Mouse (Mus musculus): ENCODE data around the gene Cbx1. TPM values are rescaled to one million over a fixed set of nuclear protein-coding genes. Genes with fewer than 3 reads are reported as not detected.
"Not testable (repeated sequence)": the region's sequence is repeated elsewhere in the genome, so short reads cannot be mapped to it uniquely, and the experiment has no call there.

Gene Cbx1
- total RNA-seq, 2 experiments from 2014 or later, result 56.0 to 78.9 TPM

DNA sequence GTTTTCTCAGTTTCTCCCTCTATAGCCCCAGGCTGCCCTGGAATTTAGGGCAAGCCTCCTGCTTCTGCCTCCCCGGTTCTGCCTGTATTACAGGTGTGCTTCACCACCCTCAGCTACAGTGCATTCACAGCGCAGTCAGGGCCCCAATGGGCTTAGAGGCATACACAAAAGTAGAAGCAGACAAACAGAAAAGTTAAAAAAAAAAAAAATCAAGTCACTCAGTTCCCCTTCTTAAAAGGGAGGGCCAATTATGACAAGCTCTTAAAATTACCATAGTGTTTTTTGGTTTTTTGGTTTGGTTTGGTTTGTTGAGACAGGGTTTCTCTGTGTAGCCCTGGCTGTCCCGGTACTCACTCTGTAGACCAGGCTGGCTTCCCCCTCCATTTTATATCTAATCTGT lies 43.6 kb downstream of the Cbx1 start:
- ATAC-seq (replicated peaks; ENCODE audit: poor library complexity, severe bottlenecking), result no peak

DNA sequence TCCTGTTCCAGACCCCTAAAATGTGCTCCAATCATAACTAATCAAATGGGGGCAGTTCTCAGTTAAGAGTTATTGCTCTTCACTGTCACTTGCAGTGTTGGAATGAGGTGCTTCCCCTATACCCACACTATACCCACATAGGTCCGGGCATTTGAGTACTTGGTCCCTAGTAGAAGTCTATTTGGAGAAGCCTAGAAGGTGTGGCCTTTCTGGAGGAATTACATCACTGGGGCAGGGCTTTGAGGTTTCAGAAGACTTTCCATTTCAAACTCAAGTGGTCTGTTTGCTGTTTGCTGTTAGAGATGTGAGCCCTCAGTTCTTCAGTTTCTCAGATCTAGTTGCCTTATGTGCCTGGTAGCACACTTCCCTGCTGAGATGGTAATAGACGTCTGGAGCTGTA lies 44.0 kb downstream of the Cbx1 start:
- no peak for ATAC-seq (replicated peaks; ENCODE audit: poor library complexity, severe bottlenecking)

DNA sequence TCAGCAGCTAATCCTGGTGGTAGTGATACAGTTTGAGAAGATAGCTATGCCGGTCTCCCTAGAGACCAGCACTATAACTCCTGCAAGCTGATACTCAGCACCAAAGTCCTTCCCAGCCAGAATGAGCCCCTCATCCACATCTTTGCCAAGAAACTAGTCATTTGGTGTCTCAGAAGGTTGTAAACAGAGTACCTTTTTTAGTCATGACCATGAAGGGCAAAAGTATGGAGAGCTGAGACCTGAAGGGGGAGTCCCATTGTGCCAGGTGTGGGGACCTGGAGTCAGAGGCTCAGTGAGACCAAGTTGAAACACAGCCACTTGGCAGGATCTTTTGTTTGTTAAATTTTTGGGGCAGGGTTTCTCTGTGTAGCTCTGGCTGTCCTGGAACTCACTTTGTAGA lies 45.2 kb downstream of the Cbx1 start:
- ATAC-seq (replicated peaks; ENCODE audit: poor library complexity, severe bottlenecking), result no peak

DNA sequence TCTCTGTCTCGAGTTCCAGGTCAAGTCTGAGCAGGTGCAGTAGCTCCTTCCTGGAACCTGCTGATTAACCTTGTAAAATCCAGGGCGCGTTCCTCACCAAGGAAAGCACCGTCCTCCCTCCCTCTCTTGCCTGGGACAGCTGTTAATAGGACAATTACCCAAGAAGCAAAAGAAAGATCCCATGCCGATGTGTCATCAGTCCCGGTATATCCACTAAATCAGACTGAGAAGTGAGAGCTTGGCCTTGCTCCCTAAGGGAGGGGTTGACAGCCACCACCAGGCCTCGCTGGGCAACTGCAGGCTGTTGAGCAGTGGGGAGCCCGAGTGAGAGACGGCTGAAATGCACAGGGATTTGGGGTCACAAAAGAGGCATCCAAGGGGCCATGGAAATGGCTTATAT lies 48.4 kb downstream of the Cbx1 start:
- peak; percentile 63 for ATAC-seq (replicated peaks; ENCODE audit: poor library complexity, severe bottlenecking)

DNA sequence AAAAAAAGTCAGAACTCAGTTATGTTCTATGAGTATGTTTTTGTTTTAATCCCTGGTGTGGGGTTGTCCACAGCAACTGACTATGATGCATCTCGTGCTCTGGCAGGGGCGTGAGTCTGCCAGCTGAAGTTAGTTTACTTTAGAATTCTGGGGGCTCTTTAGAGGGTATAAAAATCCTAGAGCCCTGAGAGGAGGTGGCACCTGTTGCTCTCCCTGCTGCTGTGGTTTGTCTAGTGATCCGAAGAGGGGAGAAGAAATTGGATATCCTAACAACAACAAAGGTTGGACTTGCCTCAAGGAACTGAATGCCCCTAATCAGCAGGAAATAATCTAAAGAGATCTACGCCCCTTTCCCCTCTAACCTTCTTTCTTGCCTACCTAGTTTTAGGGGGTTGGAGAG lies 49.4 kb downstream of the Cbx1 start:
- no peak for ATAC-seq (replicated peaks; ENCODE audit: poor library complexity, severe bottlenecking)

DNA sequence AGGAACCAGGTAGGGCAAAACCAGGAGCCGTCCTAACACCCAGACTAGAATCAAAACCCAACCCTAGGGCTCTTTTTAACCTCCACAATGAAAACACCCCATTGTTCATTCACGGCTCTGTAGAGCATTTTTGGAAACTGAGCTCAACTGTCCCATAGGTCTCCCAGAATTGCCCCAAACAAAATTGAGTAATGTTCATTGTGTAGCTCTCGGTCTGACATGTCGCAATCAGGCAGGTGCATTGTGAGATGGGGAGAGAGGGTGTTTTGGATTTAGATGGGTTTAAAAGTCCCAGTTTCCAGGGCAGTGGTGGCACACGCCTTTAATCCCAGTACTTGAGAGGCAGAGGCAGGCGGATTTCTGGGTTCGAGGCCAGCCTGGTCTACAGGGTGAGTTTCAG lies 50.5 kb downstream of the Cbx1 start:
- no peak for ATAC-seq (replicated peaks; ENCODE audit: poor library complexity, severe bottlenecking)

DNA sequence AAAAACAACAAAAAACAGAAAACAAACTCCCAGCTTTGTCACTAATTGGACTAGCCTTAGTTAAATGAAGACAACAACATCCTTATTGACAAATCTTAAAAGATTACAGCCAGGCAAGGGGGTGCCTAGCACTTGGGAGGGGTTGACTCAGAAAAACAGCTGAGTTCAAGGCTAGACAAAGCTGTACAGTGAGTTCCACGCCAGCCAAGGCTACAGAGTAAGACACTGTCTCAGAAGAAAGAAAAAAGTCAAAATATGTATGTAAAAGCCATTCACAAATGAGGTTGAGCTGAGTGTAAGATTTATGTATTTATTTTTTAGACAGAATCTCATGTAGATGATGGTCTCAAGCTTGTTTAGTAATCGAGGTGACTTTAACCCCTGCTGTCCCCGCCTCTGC lies 51.0 kb downstream of the Cbx1 start:
- no peak for ATAC-seq (replicated peaks; ENCODE audit: poor library complexity, severe bottlenecking)

DNA sequence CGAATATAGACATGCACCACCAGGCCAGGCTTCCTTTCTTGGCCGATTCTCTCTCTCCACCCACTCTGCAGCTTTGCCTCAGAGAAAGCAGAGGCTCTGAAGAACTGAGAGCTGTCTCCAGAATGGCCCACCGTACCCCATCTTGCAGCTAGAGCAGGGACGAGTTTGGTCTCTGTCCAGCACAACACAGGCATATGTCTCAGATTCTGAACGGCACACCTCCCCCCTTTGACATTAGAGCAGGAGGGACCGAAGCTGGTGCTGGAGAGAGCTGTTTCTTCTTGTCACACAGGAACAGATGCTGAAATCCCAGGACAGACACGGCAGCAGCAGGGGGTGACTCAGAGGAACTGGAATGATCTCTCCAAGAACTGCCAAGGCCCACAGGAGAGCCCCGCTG lies 51.4 kb downstream of the Cbx1 start:
- ATAC-seq (replicated peaks; ENCODE audit: poor library complexity, severe bottlenecking), result no peak

DNA sequence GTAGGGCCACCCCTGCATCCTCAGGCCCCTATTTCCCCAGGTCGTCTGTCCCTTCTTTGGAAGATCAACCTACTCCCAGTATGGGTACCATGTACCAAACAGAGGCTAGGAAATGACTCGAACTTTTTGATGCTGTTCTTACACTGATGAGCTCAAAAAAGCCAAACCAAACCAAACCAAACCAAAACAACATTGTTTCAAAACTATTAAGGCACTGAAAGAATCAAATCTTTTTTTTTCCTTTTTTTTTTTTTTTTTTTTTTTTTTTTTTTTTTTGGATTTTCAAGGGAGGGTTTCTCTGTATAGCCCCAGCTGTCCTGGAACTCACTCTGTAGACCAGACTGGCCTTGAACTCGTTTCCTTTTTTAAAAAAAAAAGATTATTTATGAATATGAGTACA lies 54.7 kb downstream of the Cbx1 start:
- ATAC-seq (replicated peaks; ENCODE audit: poor library complexity, severe bottlenecking), result no peak

DNA sequence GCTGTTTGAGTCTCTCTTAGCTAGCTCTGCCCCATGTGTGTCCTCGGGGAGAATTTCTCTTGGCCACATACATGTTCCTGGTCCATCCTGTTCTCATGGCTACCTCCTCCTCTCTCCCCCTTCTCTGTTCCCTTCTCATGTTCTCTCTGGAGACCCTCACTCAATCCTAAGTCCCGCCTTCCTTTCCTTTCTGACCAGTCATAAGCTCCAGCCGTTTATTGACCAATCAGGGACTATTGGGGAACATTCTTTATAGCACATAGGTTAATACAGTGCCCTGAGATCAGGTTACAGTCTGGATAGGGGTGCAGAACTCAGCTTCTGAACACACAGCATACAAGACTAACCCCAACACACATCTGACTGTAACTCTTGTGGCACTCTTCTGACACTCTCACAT lies 58.3 kb downstream of the Cbx1 start:
- ATAC-seq (replicated peaks; ENCODE audit: poor library complexity, severe bottlenecking), result no peak

DNA sequence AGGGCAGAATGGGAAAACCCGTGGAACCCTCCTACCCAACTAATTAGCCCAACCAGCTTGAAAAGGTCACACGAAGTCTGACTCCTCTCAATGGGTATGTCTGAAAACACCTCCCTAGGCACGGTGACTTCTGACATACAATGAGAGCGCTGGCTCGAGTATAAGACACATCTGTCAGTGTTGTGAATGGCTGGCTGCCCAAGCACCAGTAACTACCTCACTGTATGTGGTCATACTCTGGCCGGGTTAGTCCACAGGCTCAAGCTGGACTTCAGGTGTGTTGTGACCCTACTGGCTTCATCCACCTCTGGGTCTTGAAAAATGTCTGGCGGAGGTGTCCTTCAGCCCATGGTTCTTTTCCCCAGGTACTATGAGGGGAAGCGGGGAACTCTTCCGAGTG lies 59.8 kb downstream of the Cbx1 start:
- ATAC-seq (replicated peaks; ENCODE audit: poor library complexity, severe bottlenecking), result no peak

DNA sequence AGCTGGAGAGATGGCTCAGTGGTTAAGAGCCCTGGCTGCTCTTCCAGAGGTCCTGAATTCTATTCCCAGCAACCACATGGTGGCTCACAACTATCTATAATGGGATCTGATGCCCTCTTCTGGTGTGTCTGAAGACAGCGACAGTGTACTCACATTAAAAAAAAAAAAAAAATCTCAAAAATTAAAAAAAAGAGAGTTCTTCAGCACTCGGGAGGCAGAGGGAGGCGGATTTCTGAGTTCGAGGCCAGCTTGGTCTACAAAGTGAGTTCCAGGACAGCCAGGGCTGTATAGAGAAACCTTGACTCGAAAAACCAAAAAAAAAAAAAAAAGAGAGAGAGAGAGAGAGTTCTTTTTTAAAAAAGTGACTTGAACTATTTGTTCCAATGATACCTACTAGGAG lies 60.2 kb downstream of the Cbx1 start:
- not testable (repeated sequence) for ATAC-seq (replicated peaks; ENCODE audit: poor library complexity, severe bottlenecking)

DNA sequence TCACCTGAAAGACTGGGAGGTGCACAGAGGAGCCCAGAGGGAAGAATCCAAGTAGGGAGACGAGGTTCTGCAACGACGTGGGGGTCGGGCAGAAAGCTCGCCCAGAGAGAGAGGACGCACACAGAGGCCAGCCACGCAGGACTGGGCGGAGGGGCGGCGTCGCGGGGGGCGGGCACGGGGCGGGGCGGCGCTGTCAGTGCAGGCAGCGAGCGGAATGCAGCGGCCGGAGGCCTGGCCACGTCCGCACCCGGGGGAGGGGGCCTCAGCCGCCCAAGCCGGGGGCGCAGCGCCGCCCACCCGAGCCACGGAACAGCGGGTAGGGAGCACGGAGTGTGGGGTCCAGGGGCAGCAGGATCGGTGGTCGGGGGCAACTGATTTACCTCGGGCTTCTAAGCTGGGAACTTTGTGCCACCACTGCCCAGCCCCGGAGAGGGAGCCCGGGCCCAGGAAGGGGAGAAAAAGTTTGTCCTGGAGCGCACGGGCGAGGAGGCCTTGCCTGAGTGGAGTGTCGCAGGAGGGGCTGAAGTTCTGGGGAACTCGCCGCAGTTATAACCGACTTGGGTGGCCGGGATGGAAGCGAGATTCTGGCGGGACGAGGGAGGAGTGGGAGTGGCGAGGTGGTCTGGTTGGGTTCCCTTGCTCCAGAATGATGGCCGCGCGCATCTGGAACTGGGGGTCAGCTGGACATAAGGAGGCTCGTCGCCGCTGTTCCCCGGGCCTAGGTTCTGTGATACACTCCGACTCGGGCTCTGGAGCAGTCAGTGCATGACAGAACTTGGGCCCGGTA lies 60.9 kb downstream of the Cbx1 start, which contains the start of gene Copz2:
Gene Copz2, plus strand, starts transcription at position 190 of the 787 bp plus-strand sequence.
- ATAC-seq (replicated peaks; ENCODE audit: poor library complexity, severe bottlenecking), result peak; percentile 76

DNA sequence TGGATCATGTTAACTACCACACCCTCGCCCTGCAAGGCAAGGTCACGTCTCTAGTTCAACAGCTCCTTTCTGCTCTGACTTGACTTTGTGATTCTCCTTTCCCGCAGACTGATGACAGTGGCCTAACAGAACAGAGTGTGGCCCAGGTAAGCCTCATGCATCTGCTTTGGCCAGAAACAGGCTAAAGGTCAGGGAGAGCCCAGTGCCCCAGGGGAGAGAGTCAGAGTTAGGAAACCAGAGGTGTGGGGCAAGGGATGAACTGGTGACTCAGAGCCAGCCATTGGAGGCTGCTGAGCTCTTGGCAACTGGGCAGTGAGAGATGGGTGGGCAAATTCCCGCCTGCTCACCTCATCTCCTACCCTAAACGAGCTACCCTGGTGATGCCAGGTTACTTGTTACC lies 68.5 kb downstream of the Cbx1 start:
- ATAC-seq (replicated peaks; ENCODE audit: poor library complexity, severe bottlenecking), result no peak

Other genes with a start within 250 kb of the Cbx1 start
- 20.6 and 29.3 TPM in 2 replicates for gene Snx11, start 11.6 kb upstream of the Cbx1 start, total RNA-seq (2014; fragmentation: Nextera tagmentation)
- 13.5 and 17.7 TPM in 2 replicates for gene Snx11, start 11.6 kb upstream of the Cbx1 start, total RNA-seq (2017)
- 22.2 and 39.8 TPM in 2 replicates for gene Nfe2l1, start 40.8 kb downstream of the Cbx1 start, total RNA-seq (2014; fragmentation: Nextera tagmentation)
- gene Nfe2l1, start 40.8 kb downstream of the Cbx1 start, total RNA-seq (2017), result 35.2 and 39.9 TPM in 2 replicates
- 1.4 and 7.4 TPM in 2 replicates for gene Copz2, start 60.7 kb downstream of the Cbx1 start, total RNA-seq (2014; fragmentation: Nextera tagmentation)
- gene Copz2, start 60.7 kb downstream of the Cbx1 start, total RNA-seq (2017), result 3.9 and 4.4 TPM in 2 replicates
- 53.6 and 66.7 TPM in 2 replicates for gene Cdk5rap3, start 127.4 kb downstream of the Cbx1 start, total RNA-seq (2014; fragmentation: Nextera tagmentation)
- 68.4 and 68.9 TPM in 2 replicates for gene Cdk5rap3, start 127.4 kb downstream of the Cbx1 start, total RNA-seq (2017)
- gene Prr15l, start 139.0 kb downstream of the Cbx1 start, total RNA-seq (2014; fragmentation: Nextera tagmentation), result not detected in 2 replicates
- 0.67 TPM in 1 of 2 replicates, not detected in the other for gene Prr15l, start 139.0 kb downstream of the Cbx1 start, total RNA-seq (2017)
- 30.1 and 31.9 TPM in 2 replicates for gene Pnpo, start 154.9 kb downstream of the Cbx1 start, total RNA-seq (2014; fragmentation: Nextera tagmentation)
- gene Pnpo, start 154.9 kb downstream of the Cbx1 start, total RNA-seq (2017), result 35.0 and 42.1 TPM in 2 replicates
- 19.8 and 22.3 TPM in 2 replicates for gene Sp2, start 193.8 kb downstream of the Cbx1 start, total RNA-seq (2014; fragmentation: Nextera tagmentation)
- 2.2 and 2.8 TPM in 2 replicates for gene Sp2, start 193.8 kb downstream of the Cbx1 start, total RNA-seq (2017)
- 0.26 and 0.37 TPM in 2 replicates for gene Sp6, start 224.3 kb downstream of the Cbx1 start, total RNA-seq (2014; fragmentation: Nextera tagmentation)
- not detected in 2 replicates for gene Sp6, start 224.3 kb downstream of the Cbx1 start, total RNA-seq (2017)
- gene Scrn2, start 240.8 kb downstream of the Cbx1 start, total RNA-seq (2014; fragmentation: Nextera tagmentation), result 12.2 and 22.1 TPM in 2 replicates
- gene Scrn2, start 240.8 kb downstream of the Cbx1 start, total RNA-seq (2017), result 22.0 and 30.0 TPM in 2 replicates

Measured in granulocyte monocyte progenitor cell, adult 5-6 weeks (primary cell).